Mouse (Mus musculus) lung, adult 18-20 months (tissue): ENCODE data around the gene Paqr7.

Experiments
- DNase-seq, 2 experiments: peaks; one replicate each; pipeline ENCODE4 v3.0.0; 2022; ENCODE audit warnings: mixed read lengths in 2 of 2

Paqr7 gene

DNA sequence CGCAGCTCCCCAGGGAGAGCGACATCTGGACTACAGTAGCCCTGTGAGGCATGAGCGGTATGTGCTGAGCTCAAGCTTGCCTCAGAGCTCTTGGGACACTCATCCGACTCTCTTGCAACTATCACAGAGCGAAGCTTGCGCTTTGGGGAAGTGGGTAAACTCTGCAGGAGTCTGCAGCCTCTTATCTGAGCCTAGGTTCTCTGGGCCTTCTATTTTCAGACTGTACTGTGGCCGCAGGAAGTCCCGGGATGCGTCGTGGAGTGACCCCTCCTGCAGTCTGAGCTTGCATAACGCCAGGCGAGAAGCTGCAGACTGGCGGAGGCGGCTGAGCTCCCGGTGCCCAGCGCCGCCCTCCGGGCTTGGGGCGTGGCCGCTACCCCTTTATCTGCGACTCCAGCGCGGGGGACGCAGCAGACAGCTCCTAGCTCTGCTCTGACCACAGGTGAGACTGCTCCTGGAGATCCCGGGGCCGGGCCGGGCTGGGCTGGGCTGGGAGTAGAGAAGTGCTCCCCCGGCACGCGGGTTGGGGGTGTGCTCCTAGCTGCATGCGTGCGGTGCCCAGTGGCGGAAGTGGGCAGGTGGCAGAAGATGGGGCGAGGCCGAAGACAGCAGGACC is at the start of gene Paqr7:
Gene Paqr7 (plus strand): TSS at position 103 of the 616 bp plus-strand sequence.
- peak; percentile 86 to 91 for DNase-seq

- peak in 1 of 2 experiments; percentile 35 for DNase-seq
Observed at GRCm38 (mm10) chr4:134447966-134448365, 48.5 kb upstream of the Paqr7 start.

DNA sequence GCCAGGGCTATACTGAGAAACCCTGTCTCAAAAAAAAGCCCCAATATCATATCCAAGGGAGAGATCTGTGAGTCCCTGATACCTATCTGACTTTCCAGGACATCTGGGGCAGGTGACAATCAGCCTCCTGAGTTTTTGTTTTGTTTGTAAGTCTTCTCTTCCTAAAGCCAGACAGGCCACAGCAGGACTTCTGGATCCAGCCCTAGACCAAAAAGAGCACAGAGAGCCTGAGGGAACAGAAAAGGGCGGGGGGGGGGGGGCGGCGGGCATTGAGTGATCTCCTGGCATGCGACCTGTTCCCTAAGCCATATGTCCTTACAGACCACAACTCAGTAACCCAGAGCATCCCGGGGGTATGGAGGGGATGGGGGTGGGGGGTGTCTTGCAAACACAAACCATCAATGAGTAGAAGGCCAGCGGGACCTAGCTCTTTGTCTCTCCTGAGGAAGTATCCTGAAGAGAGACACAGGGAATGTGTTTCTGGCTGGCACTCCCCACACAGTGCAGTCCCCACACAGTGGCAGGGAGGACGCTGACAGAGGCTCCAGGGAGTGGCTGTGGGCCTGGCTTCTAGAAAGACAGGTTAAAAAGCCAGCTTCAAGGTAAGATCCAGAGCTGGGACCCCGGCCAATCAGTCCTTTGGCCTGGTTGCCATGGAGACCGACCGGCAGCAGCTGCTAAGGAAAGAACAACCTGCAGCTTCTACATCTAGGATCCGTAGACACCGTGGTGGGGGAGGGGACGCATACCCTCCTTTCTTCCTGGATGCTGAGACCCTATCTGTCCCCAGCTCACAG is 46.7 kb upstream of the Paqr7 start:
- DNase-seq = peak in 1 of 2 experiments; percentile 23

DNA sequence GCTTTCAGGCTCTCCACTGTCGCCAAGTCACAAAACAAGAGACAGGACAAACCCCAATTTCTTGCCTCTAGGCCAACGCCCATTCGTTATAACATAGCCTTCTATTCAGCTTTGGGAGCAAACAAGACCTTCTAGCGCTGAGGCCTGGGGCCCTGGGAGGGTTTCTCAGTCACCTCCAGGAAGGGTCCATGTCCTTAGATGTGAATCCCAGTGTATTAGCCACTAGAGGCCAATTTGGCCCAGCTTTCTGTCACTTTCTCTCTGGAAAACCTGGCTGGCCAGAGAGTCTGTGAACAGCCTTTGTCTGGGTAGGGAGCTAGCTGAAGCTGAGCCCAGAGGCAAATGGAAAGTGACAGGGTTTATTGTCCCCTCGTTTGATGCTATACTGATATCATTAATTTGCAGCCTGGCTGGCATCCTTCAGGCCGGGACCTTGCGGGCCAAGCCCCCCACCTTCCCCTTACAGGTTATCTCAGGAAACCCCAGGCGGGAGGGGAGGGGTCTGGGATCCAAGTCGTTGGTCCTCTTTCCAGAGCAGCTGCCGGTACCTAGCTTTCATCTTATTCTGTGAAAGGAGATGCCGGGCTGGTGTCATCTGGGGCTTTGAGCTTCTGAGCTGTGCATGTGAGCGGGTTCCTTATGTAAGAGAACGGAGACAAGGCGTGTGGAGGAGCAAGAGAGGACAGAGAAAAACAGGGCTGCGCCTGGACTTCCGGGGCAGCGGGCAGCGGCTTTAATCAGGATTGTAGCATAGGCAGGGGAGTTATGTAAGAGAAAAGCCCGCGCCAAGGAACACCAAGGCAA is 45.9 kb upstream of the Paqr7 start:
- peak; percentile 25 to 30 for DNase-seq

- no peak for DNase-seq
Observed at GRCm38 (mm10) chr4:134451484-134451883, 45.0 kb upstream of the Paqr7 start.

DNA sequence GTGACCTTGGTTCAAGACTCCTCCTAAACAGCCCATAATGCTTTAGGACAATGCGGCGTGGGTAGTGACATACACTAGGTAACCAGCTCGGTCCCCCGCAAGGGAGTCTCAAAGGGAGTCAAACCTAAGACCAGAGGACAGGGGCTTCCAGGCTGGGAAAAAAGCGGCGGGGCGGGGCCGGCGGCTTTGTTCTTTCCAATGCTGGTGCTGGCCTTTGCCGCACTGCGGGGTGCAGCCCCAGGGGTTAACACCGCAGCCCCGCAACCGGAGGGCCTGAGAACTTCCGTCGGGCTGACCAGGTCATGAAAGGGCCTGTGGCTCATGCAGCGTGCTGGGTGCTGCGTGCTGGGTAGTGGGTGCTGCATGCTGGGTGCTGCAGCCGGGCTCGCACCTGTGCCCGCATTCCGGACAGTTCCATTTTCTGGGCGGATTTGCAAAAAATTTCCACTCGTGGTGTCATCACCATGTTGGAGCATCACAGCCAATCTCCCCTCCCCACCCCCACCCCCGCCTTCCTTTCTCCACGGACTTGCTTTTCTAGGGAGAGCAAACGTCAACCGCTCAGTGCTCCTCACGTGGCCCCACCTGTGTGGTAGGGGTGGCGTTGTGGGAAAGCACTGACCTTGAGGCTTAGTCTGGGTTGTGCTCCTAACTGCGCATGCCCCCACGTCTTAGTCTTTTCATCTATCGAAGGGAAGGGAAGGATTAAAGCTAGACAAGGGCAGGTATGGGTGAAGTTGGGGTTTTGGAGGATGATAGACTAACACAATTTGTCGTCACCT is 42.7 kb upstream of the Paqr7 start:
- no peak for DNase-seq

GRCm38 (mm10) chr4:134455310-134455709 is 41.2 kb upstream of the Paqr7 start:
- DNase-seq = peak; percentile 42 to 72

DNA sequence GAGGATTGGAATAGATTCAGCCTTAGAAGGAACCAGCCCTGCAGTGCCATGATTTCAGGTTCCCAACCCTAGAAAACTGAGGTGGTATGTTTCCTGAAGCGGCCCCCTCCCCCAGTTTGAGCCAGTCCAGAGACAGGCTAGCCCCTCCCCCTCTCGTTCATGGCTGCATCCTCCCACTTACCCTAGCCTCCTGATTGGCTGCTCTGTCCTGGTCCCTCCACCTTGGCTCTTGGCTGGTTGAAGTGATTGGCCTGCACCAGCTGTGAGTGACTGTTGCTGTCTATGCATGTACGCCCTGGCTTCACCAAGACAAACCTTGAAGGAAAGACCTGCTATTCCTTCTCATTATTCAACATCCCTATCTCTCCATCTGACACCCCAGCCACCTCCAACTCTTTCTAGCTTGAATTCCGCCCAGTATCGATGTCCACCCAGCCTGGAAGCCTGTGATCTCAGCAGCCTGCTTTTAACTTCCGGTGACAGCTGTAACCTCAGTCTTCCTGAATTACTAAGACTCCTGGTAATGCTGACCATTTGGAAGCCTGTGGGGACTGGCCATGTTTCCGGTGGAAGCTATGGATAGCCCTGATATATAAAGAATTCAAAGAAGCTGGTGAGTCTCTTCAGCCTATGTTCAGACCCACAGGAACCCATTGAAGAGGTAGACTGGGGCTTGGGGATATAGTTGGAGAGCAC is 39.2 kb upstream of the Paqr7 start:
- no peak for DNase-seq

- DNase-seq = no peak
Observed at GRCm38 (mm10) chr4:134458856-134459255, 37.6 kb upstream of the Paqr7 start.

DNA sequence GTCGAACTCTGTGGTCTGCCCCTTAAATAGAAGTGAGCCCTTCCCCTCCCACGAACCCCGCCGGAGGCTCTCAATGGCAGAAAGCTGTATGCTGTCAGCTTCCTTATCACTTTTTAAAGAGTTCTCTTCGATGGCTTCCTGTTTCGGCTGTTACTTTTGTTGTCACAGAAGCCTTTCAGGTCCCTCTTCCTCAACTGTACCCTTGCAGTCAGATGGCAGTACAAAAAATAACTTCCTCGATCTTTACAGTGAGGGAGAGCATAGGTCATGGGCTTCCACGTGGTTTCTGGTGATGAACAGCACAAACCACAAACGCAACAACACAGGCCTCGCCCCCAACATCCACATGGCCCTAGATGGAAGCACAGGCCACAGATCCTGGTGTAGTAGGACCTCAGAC is 36.2 kb upstream of the Paqr7 start:
- DNase-seq = no peak

DNA sequence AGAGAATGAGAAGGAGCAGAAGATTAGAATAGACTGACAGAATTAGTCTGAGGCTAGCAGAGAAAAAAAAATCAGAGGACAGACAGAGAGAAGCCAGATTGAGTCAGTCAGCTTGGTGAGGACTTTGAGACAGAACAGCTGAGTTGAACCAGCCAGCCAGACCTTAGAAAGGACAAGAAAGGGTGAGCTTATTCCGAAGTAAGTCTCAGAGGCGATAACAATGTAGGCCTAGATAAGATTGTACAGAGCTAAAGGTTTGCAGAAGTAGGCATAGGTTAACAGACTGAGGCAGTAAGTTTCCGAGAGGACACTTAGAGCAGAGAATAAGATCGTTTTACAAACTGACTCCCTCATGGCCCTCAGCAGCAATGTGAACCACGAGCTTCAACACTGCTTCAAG is 35.2 kb upstream of the Paqr7 start:
- no peak for DNase-seq

DNA sequence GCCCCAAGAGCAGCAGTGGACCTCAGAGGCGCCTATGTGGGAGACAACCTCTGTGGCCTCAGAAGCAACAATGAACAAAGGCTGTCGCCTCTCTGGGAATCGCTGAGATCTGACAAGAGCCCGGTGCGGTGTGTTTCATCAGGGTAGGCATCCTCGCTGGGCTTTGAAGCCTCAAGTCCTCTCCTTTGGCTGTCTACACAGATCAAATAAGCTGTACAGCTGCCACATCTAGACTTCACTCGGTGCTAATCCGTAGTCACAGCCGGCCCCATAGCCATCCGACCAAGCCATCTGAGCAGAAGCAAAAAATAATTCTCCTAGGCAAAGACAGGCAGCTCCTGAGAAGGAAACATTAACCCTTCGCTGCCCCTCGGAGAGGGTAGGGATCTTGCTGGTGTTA is 30.7 kb upstream of the Paqr7 start:
- no peak for DNase-seq

DNA sequence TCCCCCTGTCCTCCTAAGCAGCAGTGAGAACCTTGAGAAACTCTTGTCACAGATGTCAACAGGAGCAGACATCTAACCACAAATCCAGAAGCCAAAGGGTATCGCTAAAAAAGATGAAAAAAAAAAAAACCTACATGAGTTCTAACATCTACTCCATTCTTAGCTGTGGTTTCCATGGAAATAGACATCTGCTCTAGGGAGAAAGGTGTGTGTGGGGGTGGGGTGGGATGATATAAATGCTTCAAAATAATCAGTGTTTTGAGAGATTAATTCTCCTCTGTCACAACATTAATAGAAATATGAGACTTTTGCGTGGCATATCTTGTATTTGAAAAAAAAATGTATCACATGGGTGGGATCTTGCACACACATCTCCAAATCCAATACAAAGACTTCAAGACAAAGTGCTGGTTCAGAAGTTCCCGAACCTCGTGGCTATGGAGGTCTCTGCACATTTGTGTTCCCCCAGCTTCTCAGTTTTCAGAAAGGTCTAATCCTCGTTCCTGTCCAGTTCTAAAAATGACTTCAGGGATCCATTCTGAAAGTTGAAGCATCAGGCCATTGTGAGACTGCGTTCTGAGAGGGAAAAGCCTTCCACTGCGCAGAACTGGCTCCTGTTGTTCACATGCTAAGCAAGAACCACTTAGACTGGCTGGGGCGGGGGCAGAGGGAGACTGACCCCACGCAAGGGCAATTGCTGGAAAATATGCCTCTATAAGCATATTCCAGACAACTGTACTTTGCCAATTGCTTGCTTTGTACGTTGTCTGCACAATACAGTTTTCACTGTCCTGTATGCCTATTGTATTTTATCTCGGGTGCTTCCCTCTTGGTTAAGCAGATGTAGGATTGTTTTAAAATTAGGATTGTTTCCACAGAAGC is 29.9 kb upstream of the Paqr7 start:
- no peak for DNase-seq

GRCm38 (mm10) chr4:134467435-134468214 is 28.9 kb upstream of the Paqr7 start:
- peak; percentile 77 to 84 for DNase-seq

- DNase-seq = peak; percentile 96 to 97
Observed at GRCm38 (mm10) chr4:134468215-134468575, 28.3 kb upstream of the Paqr7 start, which contains the start of gene Stmn1. Gene Stmn1 (plus strand): TSS chr4:134468320.

GRCm38 (mm10) chr4:134468578-134469266 is 27.8 kb upstream of the Paqr7 start:
- DNase-seq = peak; percentile 93 to 95

DNA sequence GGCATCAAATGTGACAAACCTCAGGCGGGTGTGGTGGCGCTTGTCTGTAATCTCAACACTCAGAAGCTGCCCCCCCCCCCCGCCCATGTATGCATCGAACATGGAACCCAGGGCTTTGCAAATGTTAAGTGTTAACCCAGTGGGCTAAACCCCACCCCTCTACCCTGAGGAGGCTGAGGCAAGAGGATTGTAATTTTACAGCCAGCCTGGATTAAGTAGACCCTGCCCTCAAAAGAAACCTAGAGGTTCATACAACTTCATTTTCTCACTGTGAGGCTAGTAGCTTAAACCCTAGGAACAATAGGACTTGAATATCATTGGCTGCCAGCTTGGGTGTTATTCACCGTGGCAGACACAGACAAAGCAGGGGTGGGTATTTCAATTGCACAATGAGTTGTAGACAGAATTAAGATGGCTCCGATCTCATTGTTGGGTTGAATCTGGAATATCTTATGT is 27.1 kb upstream of the Paqr7 start:
- DNase-seq = no peak

DNA sequence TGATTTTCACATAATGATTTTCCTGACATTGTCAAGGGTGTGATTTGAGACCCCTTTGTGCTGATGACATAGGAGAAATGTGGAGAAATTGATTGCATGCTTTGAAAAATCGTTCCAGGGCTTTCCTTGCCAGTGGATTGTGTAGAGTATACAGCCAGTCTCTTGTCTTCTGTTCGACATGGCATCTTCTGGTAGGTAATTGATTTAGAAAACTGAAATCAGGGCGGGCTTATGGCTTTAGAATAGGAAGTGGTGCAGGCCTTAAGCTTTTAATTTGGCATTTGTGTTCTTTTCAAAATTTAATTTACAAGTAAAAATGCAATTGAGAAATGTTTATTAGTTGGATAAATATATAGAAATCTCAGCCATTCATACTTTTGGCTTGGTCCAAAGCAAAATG is 26.5 kb upstream of the Paqr7 start:
- no peak for DNase-seq

GRCm38 (mm10) chr4:134471469-134471868 is 25.0 kb upstream of the Paqr7 start:
- no peak for DNase-seq
